Mouse (Mus musculus): Measurements from ENCODE around the gene Hspb9.

Gene Hspb9

GRCm38 (mm10) chr11:100709201-100709810 lies 4.3 kb upstream of the Hspb9 start:
- DNase-seq = no peak

- no peak for DNase-seq
Measured at GRCm38 (mm10) chr11:100710528-100710927, 3.1 kb upstream of the Hspb9 start.

GRCm38 (mm10) chr11:100710977-100711376 lies 2.7 kb upstream of the Hspb9 start:
- no peak for DNase-seq

GRCm38 (mm10) chr11:100711783-100712615 lies 1.7 kb upstream of the Hspb9 start, which contains the start of gene Kat2a:
Gene Kat2a, minus strand, starts transcription at chr11:100712465.
- peak; percentile 86 to 89 for DNase-seq

- no peak for DNase-seq
Measured at GRCm38 (mm10) chr11:100713174-100713573, 476 bp upstream of the Hspb9 start.

- DNase-seq = peak; percentile 82 to 86
Measured at GRCm38 (mm10) chr11:100714534-100714915, 875 bp downstream of the Hspb9 start.

- no peak for DNase-seq
Measured at GRCm38 (mm10) chr11:100714948-100715347, 1.3 kb downstream of the Hspb9 start.

GRCm38 (mm10) chr11:100716649-100717048 lies 3.0 kb downstream of the Hspb9 start:
- DNase-seq = no peak

GRCm38 (mm10) chr11:100718462-100718861 lies 4.8 kb downstream of the Hspb9 start:
- DNase-seq = no peak

- DNase-seq = no peak
Measured at GRCm38 (mm10) chr11:100718866-100719265, 5.2 kb downstream of the Hspb9 start.

GRCm38 (mm10) chr11:100719312-100719711 lies 5.7 kb downstream of the Hspb9 start:
- DNase-seq = no peak

GRCm38 (mm10) chr11:100719893-100720292 lies 6.2 kb downstream of the Hspb9 start:
- no peak for DNase-seq

GRCm38 (mm10) chr11:100720345-100720744 lies 6.7 kb downstream of the Hspb9 start:
- DNase-seq = no peak

- no peak for DNase-seq
Measured at GRCm38 (mm10) chr11:100721254-100721653, 7.6 kb downstream of the Hspb9 start.

GRCm38 (mm10) chr11:100721776-100722492 lies 8.3 kb downstream of the Hspb9 start:
- DNase-seq = no peak

GRCm38 (mm10) chr11:100722493-100723028 lies 8.9 kb downstream of the Hspb9 start:
- no peak for DNase-seq

GRCm38 (mm10) chr11:100724919-100725512 lies 11.4 kb downstream of the Hspb9 start:
- DNase-seq = no peak

GRCm38 (mm10) chr11:100727201-100727600 lies 13.6 kb downstream of the Hspb9 start:
- no peak for DNase-seq

- no peak for DNase-seq
Measured at GRCm38 (mm10) chr11:100728601-100729000, 15.0 kb downstream of the Hspb9 start.

- no peak for DNase-seq
Measured at GRCm38 (mm10) chr11:100729976-100730375, 16.3 kb downstream of the Hspb9 start.

GRCm38 (mm10) chr11:100730477-100731205 lies 17.0 kb downstream of the Hspb9 start:
- no peak for DNase-seq

Data from cerebellum, postnatal 36 days (tissue).